Mouse (Mus musculus): ENCODE measurements around the gene Prom1.

DNA sequence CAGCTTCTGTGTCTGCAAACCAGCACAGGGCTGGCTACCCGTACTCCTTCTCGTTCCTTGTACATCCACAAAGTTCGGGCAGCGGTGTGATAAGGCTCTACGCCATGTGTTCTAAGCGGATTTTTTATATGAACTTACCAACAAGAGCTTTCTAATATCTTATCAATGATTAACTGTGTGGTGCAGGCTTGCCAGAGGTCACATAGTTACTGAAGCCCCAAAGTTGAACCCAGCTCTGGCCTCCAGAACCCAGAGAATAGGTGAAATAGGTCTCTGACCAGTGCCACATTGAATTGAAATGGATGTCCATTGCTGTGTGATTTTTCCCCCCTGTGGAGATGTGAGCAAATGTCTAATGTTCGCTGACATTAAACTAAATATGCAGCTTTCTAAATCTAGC, 1.3 kb upstream of the Prom1 start:
- no peak for TF ChIP-seq TAL1 (IDR thresholded peaks at IDR 0.05; ENCODE audit: low read length)
- no peak for TF ChIP-seq GATA1 (IDR thresholded peaks at IDR 0.05; ENCODE audit: low read length)
